Mouse (Mus musculus): ENCODE results near the gene Olfr1364. TPM values are rescaled to one million over a fixed set of nuclear protein-coding genes. Genes with fewer than 3 reads are reported as not detected.

Gene Olfr1364
- not detected for total RNA-seq (2021)
- polyA plus RNA-seq (2012; rRNA removed): not detected in 2 replicates
- long read RNA-seq: 0 reads

DNA sequence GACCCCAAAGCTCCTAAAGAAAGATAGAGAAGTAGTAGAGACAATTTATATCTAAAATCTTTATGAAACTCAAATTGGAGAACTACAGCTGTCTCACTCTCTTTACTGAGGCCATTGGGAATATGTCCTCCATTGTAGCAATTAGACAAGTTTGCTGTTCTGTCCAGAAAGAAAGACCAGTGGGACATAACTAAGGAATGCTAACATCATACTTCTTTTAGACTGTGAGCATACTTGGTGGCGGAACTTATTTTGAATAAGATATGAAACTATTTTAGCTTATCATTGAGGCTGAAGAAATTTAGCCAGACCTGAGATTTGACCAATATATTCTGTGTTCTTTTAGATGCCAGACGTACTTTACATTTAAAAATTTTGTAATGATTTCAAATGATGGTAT, at the start of gene Olfr1364:
TSS of gene Olfr1364 (minus strand) at position 101 of the 400 bp plus-strand sequence.
- Histone ChIP-seq H3K4me3 (no peak within 1 kb of the TSS), H3K79me2 (replicated peaks; ENCODE audit: control insufficient read depth, insufficient read depth, low read length) (no peaks in the 10 kb centered on the region), H3K4me1 (ENCODE audit: control insufficient read depth, insufficient read depth, low read length) (no peaks in the 10 kb centered on the region), H3K27ac (no peak within 1 kb of the TSS), H3K27me3 (ENCODE audit: control insufficient read depth, insufficient read depth, low read length) (no peaks in the 10 kb centered on the region), H3K36me3 (ENCODE audit: control insufficient read depth, insufficient read depth, low read length) (no peaks in the 10 kb centered on the region), H3K9ac (ENCODE audit: low read depth, low read length) (no peak within 1 kb of the TSS)
- intact Hi-C loops (cut with DNase I): no loop called here
- WGBS: 81% methylated on average over 2 of the region's 2 CpGs
- DNase-seq: no peak
- TF ChIP-seq CTCF (IDR thresholded peaks at IDR 0.05): no peak
- no peak for TF ChIP-seq POLR2A (IDR thresholded peaks at IDR 0.05; ENCODE audit: insufficient read depth, low read depth, low read length)
- TF ChIP-seq EP300 (IDR thresholded peaks at IDR 0.05; ENCODE audit: insufficient read depth, low read depth, low read length): no peak

DNA sequence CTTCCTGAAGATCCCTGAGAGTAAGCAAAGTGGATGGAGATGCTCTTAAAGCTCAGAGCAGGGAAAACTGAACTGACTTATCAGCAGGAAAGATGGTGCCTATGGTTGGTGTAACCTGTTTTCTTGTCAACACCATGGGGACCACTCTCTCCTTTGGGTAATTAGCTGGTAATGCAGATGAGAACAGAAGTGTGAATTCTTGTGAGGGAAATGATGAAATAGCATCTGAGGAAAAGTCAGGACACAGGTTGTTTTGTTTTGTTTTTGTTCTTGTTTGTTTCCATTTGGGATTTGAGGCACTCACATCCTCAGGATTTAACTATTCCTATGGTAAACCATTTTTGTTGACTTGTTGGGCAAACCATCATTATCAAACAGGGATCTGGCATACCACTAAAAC, 32.4 kb upstream of the Olfr1364 start, which contains the start of gene Olfr1362:
TSS of gene Olfr1362 (minus strand) at position 101 of the 400 bp plus-strand sequence.
- Histone ChIP-seq H3K9ac (ENCODE audit: low read depth, low read length) (no peak within 1 kb of the TSS), H3K27ac (no peak within 1 kb of the TSS), H3K27me3 (ENCODE audit: control insufficient read depth, insufficient read depth, low read length) (no peaks in the 10 kb centered on the region), H3K36me3 (ENCODE audit: control insufficient read depth, insufficient read depth, low read length) (no peaks in the 10 kb centered on the region), H3K4me3 (no peak within 1 kb of the TSS), H3K79me2 (replicated peaks; ENCODE audit: control insufficient read depth, insufficient read depth, low read length) (no peaks in the 10 kb centered on the region), H3K4me1 (ENCODE audit: control insufficient read depth, insufficient read depth, low read length) (no peaks in the 10 kb centered on the region)
- TF ChIP-seq POLR2A (IDR thresholded peaks at IDR 0.05; ENCODE audit: insufficient read depth, low read depth, low read length) (no peak), CTCF (IDR thresholded peaks at IDR 0.05) (no peak), EP300 (IDR thresholded peaks at IDR 0.05; ENCODE audit: insufficient read depth, low read depth, low read length) (no peak)
- intact Hi-C loops (cut with DNase I): no loop called here
- DNase-seq: no peak

GRCm38 (mm10) chr13:21591618-21592017, 10.1 kb upstream of the Olfr1364 start:
- no peak overlapping the region for H3K27ac ChIP-seq
- H3K79me2 ChIP-seq (replicated peaks; ENCODE audit: control insufficient read depth, insufficient read depth, low read length): no peaks in the 10 kb centered on the region
- no peak for DNase-seq
- H3K4me1 ChIP-seq (ENCODE audit: control insufficient read depth, insufficient read depth, low read length): no peaks in the 10 kb centered on the region
- TF ChIP-seq CTCF (IDR thresholded peaks at IDR 0.05) (no peak), EP300 (IDR thresholded peaks at IDR 0.05; ENCODE audit: insufficient read depth, low read depth, low read length) (no peak), POLR2A (IDR thresholded peaks at IDR 0.05; ENCODE audit: insufficient read depth, low read depth, low read length) (no peak)
- intact Hi-C loops (cut with DNase I): no loop called here
- H3K4me3 ChIP-seq: no peak overlapping the region
- 45% methylated on average over 2 of the region's 2 CpGs for WGBS
- H3K27me3 ChIP-seq (ENCODE audit: control insufficient read depth, insufficient read depth, low read length): no peaks in the 10 kb centered on the region
- no peak overlapping the region for H3K9ac ChIP-seq (ENCODE audit: low read depth, low read length)
- no peaks in the 10 kb centered on the region for H3K36me3 ChIP-seq (ENCODE audit: control insufficient read depth, insufficient read depth, low read length)

GRCm38 (mm10) chr13:21559793-21560192, 21.8 kb downstream of the Olfr1364 start, which contains the start of gene Olfr1535:
Gene Olfr1535 (minus strand): TSS chr13:21559893.
- H3K27me3 ChIP-seq (ENCODE audit: control insufficient read depth, insufficient read depth, low read length): no peaks in the 10 kb centered on the region
- no peak for DNase-seq
- intact Hi-C loops (cut with DNase I): no loop called here
- 48% methylated on average over 1 of the region's 1 CpGs for WGBS
- no peak within 1 kb of the TSS for H3K27ac ChIP-seq
- no peaks in the 10 kb centered on the region for H3K79me2 ChIP-seq (replicated peaks; ENCODE audit: control insufficient read depth, insufficient read depth, low read length)
- H3K36me3 ChIP-seq (ENCODE audit: control insufficient read depth, insufficient read depth, low read length): no peaks in the 10 kb centered on the region
- H3K4me3 ChIP-seq: no peak within 1 kb of the TSS
- TF ChIP-seq CTCF (IDR thresholded peaks at IDR 0.05) (no peak), EP300 (IDR thresholded peaks at IDR 0.05; ENCODE audit: insufficient read depth, low read depth, low read length) (no peak), POLR2A (IDR thresholded peaks at IDR 0.05; ENCODE audit: insufficient read depth, low read depth, low read length) (no peak)
- H3K4me1 ChIP-seq (ENCODE audit: control insufficient read depth, insufficient read depth, low read length): no peaks in the 10 kb centered on the region
- no peak within 1 kb of the TSS for H3K9ac ChIP-seq (ENCODE audit: low read depth, low read length)

DNA sequence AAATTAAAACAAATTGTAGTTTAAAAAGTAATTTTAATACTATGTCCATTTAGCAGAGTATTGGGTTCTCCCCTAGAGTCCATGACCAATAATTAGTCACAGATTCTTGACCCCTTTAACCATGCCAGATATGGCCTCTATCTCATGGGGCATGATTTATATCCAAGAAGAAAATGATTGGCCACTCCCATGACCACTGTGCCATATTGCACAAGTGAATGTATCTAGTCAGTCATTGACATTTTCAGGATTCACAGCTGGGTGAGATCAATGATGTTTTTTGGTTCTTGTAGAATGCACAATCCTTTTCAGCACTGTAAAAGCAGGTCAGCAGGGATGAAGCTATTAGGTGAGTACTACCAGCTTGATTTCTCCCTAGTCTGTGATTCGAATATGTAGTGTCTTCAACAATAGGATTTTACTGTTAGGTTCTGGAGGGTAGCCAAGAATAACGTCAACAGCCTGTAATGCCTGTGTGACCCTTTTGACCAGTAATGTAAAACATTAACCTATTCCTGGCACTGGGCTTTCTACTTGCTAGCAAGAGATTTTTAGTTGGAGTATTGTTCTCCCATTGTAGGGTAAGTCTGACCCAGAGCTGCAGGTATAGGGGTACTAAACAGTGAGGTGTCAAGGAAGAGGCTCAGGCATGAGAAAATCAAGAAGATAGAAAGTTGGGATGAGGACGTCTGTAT, 31.0 kb downstream of the Olfr1364 start:
- intact Hi-C loops (cut with DNase I): no loop called here
- WGBS: 22% methylated on average over 3 of the region's 3 CpGs
- H3K27me3 ChIP-seq (ENCODE audit: control insufficient read depth, insufficient read depth, low read length): no peaks in the 10 kb centered on the region
- no peak overlapping the region for H3K9ac ChIP-seq (ENCODE audit: low read depth, low read length)
- no peak overlapping the region for H3K4me3 ChIP-seq
- no peaks in the 10 kb centered on the region for H3K4me1 ChIP-seq (ENCODE audit: control insufficient read depth, insufficient read depth, low read length)
- no peaks in the 10 kb centered on the region for H3K79me2 ChIP-seq (replicated peaks; ENCODE audit: control insufficient read depth, insufficient read depth, low read length)
- no peak for TF ChIP-seq EP300 (IDR thresholded peaks at IDR 0.05; ENCODE audit: insufficient read depth, low read depth, low read length)
- TF ChIP-seq POLR2A (IDR thresholded peaks at IDR 0.05; ENCODE audit: insufficient read depth, low read depth, low read length): no peak
- no peak for TF ChIP-seq CTCF (IDR thresholded peaks at IDR 0.05)
- no peak overlapping the region for H3K27ac ChIP-seq
- no peaks in the 10 kb centered on the region for H3K36me3 ChIP-seq (ENCODE audit: control insufficient read depth, insufficient read depth, low read length)
- no peak for DNase-seq

GRCm38 (mm10) chr13:21549487-21549886, 32.1 kb downstream of the Olfr1364 start:
- H3K9ac ChIP-seq (ENCODE audit: low read depth, low read length): no peak overlapping the region
- H3K36me3 ChIP-seq (ENCODE audit: control insufficient read depth, insufficient read depth, low read length): no peaks in the 10 kb centered on the region
- 87% methylated on average over 3 of the region's 3 CpGs for WGBS
- H3K4me3 ChIP-seq: no peak overlapping the region
- no peaks in the 10 kb centered on the region for H3K79me2 ChIP-seq (replicated peaks; ENCODE audit: control insufficient read depth, insufficient read depth, low read length)
- no peaks in the 10 kb centered on the region for H3K27me3 ChIP-seq (ENCODE audit: control insufficient read depth, insufficient read depth, low read length)
- TF ChIP-seq POLR2A (IDR thresholded peaks at IDR 0.05; ENCODE audit: insufficient read depth, low read depth, low read length): no peak
- no peak for TF ChIP-seq EP300 (IDR thresholded peaks at IDR 0.05; ENCODE audit: insufficient read depth, low read depth, low read length)
- TF ChIP-seq CTCF (IDR thresholded peaks at IDR 0.05): no peak
- no peak for DNase-seq
- H3K27ac ChIP-seq: no peak overlapping the region
- intact Hi-C loops (cut with DNase I): no loop called here
- no peaks in the 10 kb centered on the region for H3K4me1 ChIP-seq (ENCODE audit: control insufficient read depth, insufficient read depth, low read length)
